Mouse (Mus musculus) intestine, embryonic 16.5 days (tissue): Measurements from ENCODE around the gene Msmp. TPM values are rescaled to one million over a fixed set of nuclear protein-coding genes. Genes with fewer than 3 reads are reported as not detected.
A peak's percentile ranks its signal among the peaks of the same experiment; 100 is the strongest.

ENCODE experiments used
- ATAC-seq: fragments of 200-750 bp; cut with Nextera tagmentation; 2 replicates; pipeline ENCODE4 v1.8.0; 2017; ENCODE audit warnings: moderate TSS enrichment, moderate library complexity
- H3K27ac ChIP-seq: fragments of 300-500 bp; sonication (generic); 2 replicates; pipeline ENCODE4 v1.5.1; 2014; ENCODE audit warnings: mild to moderate bottlenecking, low read length
- H3K27me3 ChIP-seq: fragments of 300-500 bp; sonication (generic); replicated peaks from 2 replicates; pipeline ENCODE4 v1.6.1; 2014; ENCODE audit warnings: low read length, control low read depth, mixed read lengths; ENCODE audit not compliant: control insufficient read depth, insufficient read depth
- H3K36me3 ChIP-seq: fragments of 300-500 bp; sonication (generic); 2 replicates; pipeline ENCODE4 v1.6.1; 2014; ENCODE audit warnings: low read length, control low read depth; ENCODE audit not compliant: control insufficient read depth, insufficient read depth
- H3K4me1 ChIP-seq: fragments of 300-500 bp; sonication (generic); 2 replicates; pipeline ENCODE4 v1.6.1; 2014; ENCODE audit warnings: low read length, control low read depth, mixed read lengths; ENCODE audit not compliant: control insufficient read depth, insufficient read depth
- H3K4me2 ChIP-seq: fragments of 300-500 bp; sonication (generic); 2 replicates; pipeline ENCODE4 v1.6.1; 2014; ENCODE audit warnings: low read depth, low read length, control low read depth
- H3K4me3 ChIP-seq: fragments of 300-500 bp; sonication (generic); 2 replicates; pipeline ENCODE4 v1.5.1; 2014; ENCODE audit warnings: mild to moderate bottlenecking, low read length
- H3K9ac ChIP-seq: fragments of 300-500 bp; sonication (generic); 2 replicates; pipeline ENCODE4 v1.6.1; 2014; ENCODE audit warnings: low read depth, low read length
- H3K9me3 ChIP-seq: fragments of 300-500 bp; sonication (generic); 2 replicates; pipeline ENCODE4 v1.6.1; 2016; ENCODE audit warnings: low read length, control low read depth; ENCODE audit not compliant: control insufficient read depth
- WGBS: fragments of 180-500 bp; shearing (Covaris S2); extraction: QIAGEN DNeasy Blood & Tissue Kit; methylation state at CpG from one replicate; pipeline ENCODE4 v1.1.7; 2014; 5-methylcytosine and 5-hydroxymethylcytosine counted together
- polyA plus RNA-seq: library from polyadenylated mRNA; unstranded; fragments of >200 nt; fragmentation: Nextera tagmentation; extraction: Ambion mirVana; gene quantifications from 2 replicates; pipeline ENCODE4 v1.2.1, GENCODE M21; 2015

Gene Msmp
- polyA plus RNA-seq, 1 experiment from 2014 or later = 1.0 TPM

DNA sequence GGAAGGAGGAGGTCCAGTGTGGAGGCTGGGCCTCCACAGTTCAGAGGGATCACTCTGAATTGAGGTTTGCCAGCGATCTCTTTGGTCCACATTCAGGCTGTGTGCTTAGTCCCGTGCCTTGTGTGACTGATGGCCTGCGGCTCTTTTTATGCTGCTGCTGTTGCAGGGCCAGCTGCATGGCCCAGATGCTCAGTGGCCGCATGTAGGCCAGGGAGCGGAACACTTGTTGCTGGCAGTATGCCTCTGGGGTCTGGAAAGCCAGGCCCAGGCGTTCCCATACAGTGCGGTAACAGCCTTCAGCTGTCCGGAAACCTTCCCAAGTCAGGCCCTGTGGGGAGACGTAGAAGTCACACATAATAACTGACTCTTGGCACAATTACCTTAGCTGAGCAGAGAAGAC lies 17.2 kb downstream of the Msmp start:
- Histone ChIP-seq H3K9me3 (no peaks in the 10 kb centered on the region), H3K36me3 (peaks cover 23% of the 10 kb centered on the region), H3K4me2 (no peak overlapping the region), H3K4me3 (no peak overlapping the region), H3K27me3 (no peaks in the 10 kb centered on the region), H3K27ac (no peak overlapping the region), H3K9ac (no peak overlapping the region), H3K4me1 (peaks cover 11% of the 10 kb centered on the region)
- WGBS = 95% methylated on average over 9 of the region's 9 CpGs
- no peak for ATAC-seq

DNA sequence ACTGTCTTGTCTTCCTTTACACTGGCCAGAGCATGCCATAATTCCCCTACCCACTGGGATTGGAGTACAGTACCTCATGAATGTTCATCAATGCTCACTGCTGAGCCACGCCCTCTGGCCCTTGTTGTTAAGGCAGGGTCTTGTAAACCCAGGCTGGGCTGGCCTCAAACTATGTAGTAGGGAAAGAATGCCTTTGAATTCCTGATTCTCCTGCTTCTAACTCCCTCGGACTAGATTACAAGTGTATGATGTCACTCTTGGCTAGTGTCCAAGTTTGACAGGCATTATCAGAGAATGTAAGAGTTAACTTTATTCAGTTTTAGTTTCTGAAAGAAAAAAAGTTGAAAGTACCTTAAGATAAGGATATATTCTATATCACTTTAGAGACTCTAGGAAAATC lies 20.1 kb downstream of the Msmp start:
- Histone ChIP-seq H3K9ac (no peak overlapping the region; the same call in 1 of the 2 replicates), H3K9me3 (no peaks in the 10 kb centered on the region)
- 36% methylated on average over 2 of the region's 2 CpGs for WGBS

GRCm38 (mm10) chr4:43563601-43563875 lies 20.8 kb downstream of the Msmp start:
- H3K4me1 ChIP-seq = peaks cover 35% of the 10 kb centered on the region
- H3K4me2 ChIP-seq = peak overlapping the region; percentile 90
- no peak for ATAC-seq
- H3K27ac ChIP-seq = peak overlapping the region; percentile 100; the same call in 1 of the 2 replicates
- H3K27me3 ChIP-seq = no peaks in the 10 kb centered on the region
- peak overlapping the region; percentile 95 for H3K9ac ChIP-seq
- 74% methylated on average over 4 of the region's 4 CpGs for WGBS
- peaks cover 20% of the 10 kb centered on the region for H3K36me3 ChIP-seq
- peak overlapping the region; percentile 71 for H3K4me3 ChIP-seq
- no peaks in the 10 kb centered on the region for H3K9me3 ChIP-seq

More for the DNA sequence above, 20.1 kb downstream of the Msmp start:
- H3K27me3 ChIP-seq = no peaks in the 10 kb centered on the region
- ATAC-seq = no peak
- no peak overlapping the region for H3K27ac ChIP-seq
- H3K4me1 ChIP-seq = peaks cover 29% of the 10 kb centered on the region
- no peak overlapping the region; the same call in 1 of the 2 replicates for H3K4me2 ChIP-seq
- no peak overlapping the region for H3K4me3 ChIP-seq
- peaks cover 23% of the 10 kb centered on the region for H3K36me3 ChIP-seq

DNA sequence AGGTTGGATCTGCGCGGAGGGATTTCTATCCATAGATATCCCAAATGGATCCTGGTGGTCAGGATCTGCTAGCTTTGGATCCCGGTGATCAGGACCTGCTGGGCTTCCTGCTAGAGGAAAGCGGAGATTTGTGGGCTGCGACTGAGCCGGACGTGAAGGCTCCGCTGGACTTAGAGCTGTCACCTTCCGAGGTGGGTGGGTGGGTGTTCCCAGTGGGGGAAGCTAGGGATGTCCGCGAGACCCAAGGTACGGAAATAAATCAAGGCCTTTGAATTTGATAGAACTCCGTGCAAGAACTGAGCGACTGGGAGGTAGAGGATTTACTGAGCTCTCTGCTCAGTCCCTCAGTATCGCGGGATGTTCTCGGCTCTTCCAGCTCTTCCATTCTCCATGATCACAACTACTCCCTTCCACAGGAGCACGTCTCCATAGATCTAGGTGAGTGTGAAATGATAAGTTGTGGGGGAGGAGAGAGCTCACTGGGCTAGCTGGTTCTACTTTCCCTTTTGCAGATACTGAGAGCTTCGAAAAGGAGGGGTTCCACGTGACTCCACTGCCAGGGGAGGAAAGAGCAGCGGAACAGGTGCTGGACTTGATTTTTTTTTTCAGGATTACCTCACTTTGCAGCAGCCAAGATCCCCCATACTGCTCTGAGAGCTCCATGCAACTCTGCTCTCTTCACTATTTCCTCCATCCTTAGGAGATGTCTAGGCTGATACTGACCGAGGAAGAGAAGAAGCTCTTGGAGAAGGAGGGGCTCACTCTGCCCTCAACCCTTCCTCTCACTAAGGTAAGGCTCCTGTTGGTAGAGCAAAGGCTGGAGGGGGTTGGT lies 21.3 kb downstream of the Msmp start:
- Histone ChIP-seq H3K27ac (peak overlapping the region; percentile 100), H3K9me3 (no peaks in the 10 kb centered on the region), H3K9ac (peak overlapping the region; percentile 95), H3K4me2 (peak overlapping the region; percentile 90), H3K36me3 (peaks cover 14% of the 10 kb centered on the region), H3K4me1 (peaks cover 40% of the 10 kb centered on the region), H3K27me3 (no peaks in the 10 kb centered on the region), H3K4me3 (peak overlapping the region; percentile 71)
- WGBS = 3% methylated on average over 22 of the region's 22 CpGs
- ATAC-seq = peak; percentile 28

GRCm38 (mm10) chr4:43561997-43562768 lies 22.1 kb downstream of the Msmp start, which contains the start of the genes Creb3 and Tln1:
Gene Creb3, plus strand, starts transcription at chr4:43562332.
Gene Tln1, minus strand, starts transcription at chr4:43562691.
- H3K9ac ChIP-seq = peak within 1 kb of the TSS; percentile 95
- peaks cover 11% of the 10 kb centered on the region; the same call in 1 of the 2 replicates for H3K36me3 ChIP-seq
- ATAC-seq = peak; percentile 94
- H3K9me3 ChIP-seq = no peaks in the 10 kb centered on the region
- peak within 1 kb of the TSS; percentile 71 for H3K4me3 ChIP-seq
- peak within 1 kb of the TSS; percentile 90 for H3K4me2 ChIP-seq
- H3K4me1 ChIP-seq = peaks cover 48% of the 10 kb centered on the region
- under 1% methylated on average over 62 of the region's 62 CpGs for WGBS
- no peaks in the 10 kb centered on the region for H3K27me3 ChIP-seq
- peak within 1 kb of the TSS; percentile 100 for H3K27ac ChIP-seq

DNA sequence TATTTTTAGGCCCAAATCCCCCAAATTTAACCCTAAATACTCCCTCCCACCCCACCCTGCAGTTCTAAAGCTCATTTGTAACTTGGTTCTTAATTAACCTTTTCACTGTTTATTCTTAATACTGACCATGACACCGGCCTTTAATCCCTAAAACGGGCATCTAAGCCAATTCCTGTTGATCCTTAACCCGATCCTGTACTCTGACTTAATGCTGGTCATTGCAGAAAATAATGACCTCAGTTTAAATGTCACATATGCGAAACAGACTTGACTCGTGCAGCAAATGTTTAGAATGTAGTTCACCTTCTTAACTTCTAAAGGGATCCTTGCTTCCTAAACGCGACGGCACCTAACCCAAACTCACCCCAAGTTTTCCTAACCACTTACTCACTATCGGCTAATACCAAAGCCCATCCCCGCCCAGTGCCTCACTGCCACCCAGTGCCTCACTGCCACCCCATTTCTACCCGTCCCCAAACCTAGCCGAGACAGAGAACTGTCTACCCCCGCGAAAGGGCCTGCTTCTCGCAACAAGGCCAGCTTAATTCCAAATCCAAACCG lies 22.8 kb downstream of the Msmp start:
- Histone ChIP-seq H3K27ac (peak overlapping the region; percentile 100), H3K4me1 (peaks cover 48% of the 10 kb centered on the region)

DNA sequence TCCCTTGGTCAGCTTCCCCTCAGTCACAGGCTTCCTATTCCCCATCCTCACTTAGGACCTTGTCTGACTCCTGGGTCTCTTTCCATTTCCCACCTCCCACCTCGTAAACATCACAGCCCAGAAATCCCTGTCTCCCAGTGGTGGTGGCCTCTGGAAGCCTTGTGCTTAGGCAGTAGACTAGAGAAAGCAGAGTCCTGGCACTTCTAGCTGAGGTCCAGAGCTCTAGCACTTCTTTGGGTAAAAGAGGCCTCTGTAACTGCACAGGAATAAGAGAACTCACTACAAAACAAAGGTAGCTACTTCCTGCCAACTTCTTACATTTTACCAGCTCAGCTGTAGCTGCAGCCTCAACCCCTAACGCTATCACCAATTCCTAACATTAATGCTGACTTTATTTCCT lies 23.3 kb downstream of the Msmp start:
- peak overlapping the region; percentile 71 for H3K4me3 ChIP-seq
- 20% methylated on average over 2 of the region's 2 CpGs for WGBS
- no peaks in the 10 kb centered on the region for H3K27me3 ChIP-seq
- H3K4me1 ChIP-seq = peaks cover 48% of the 10 kb centered on the region
- peak overlapping the region; percentile 100 for H3K27ac ChIP-seq
- no peak for ATAC-seq
- peak overlapping the region; percentile 95 for H3K9ac ChIP-seq
- H3K4me2 ChIP-seq = peak overlapping the region; percentile 90
- peaks cover 11% of the 10 kb centered on the region; the same call in 1 of the 2 replicates for H3K36me3 ChIP-seq
- H3K9me3 ChIP-seq = no peaks in the 10 kb centered on the region

More for the DNA sequence above, 22.8 kb downstream of the Msmp start:
- Histone ChIP-seq H3K36me3 (peaks cover 11% of the 10 kb centered on the region; the same call in 1 of the 2 replicates), H3K9ac (peak overlapping the region; percentile 95), H3K4me3 (peak overlapping the region; percentile 71), H3K4me2 (peak overlapping the region; percentile 90), H3K27me3 (no peaks in the 10 kb centered on the region), H3K9me3 (no peaks in the 10 kb centered on the region)
- no peak for ATAC-seq
- 1% methylated on average over 16 of the region's 16 CpGs for WGBS

DNA sequence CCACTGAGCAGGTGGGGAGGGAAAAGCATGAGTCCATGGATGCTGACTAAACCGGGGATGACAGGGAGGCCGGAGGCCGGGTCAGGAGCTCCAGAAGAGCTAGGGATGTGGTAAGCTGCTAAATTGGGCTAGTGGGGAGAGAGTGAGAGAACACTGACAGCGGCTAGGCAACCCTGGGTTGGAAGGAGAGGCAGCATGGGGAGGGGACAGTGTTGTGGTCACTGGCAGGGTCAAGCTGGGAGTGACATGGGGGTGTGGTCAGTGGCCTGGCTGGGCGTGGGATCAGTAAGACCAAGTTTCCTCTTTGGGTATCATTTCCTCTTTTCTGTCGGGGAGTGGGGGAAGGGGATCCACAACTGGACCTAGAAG lies 24.1 kb downstream of the Msmp start:
- Histone ChIP-seq H3K4me3 (peak overlapping the region; percentile 71), H3K36me3 (peaks cover 10% of the 10 kb centered on the region), H3K27me3 (no peaks in the 10 kb centered on the region), H3K9me3 (no peaks in the 10 kb centered on the region), H3K4me1 (peaks cover 48% of the 10 kb centered on the region), H3K27ac (peak overlapping the region; percentile 76), H3K4me2 (peak overlapping the region; percentile 90), H3K9ac (peak overlapping the region; percentile 95)
- 42% methylated on average over 6 of the region's 6 CpGs for WGBS
- no peak for ATAC-seq
